Comparison of ENCODE assay signal across 30 mouse cellular contexts in genomic region chr12:41469096-41469801, GRCm38 (mm10). TPM values are rescaled to one million over a fixed set of nuclear protein-coding genes. Genes with fewer than 3 reads are reported as not detected.
A peak's percentile ranks its signal among the peaks of the same experiment; 100 is the strongest.
DNase-seq lines count a peak whose midpoint lies in the region; ATAC-seq and TF ChIP-seq lines count a peak whose summit lies in the region.
"Had no signal": no experiment of that assay in that cellular context is flagged by ENCODE, and none has a peak within 500 bp of the region (broad histone marks: within the 10 kb centered on the region; RNA-seq: fewer than 3 reads in every experiment).

No protein-coding gene starts in this region.

- no peaks in the 10 kb centered on the region for H3K36me3 ChIP-seq in lung, postnatal 0 days (ENCODE audit: insufficient read depth, low read length)
- H3K36me3 ChIP-seq in neural tube, embryonic 15.5 days, result no peaks in the 10 kb centered on the region
- H3K36me3 ChIP-seq in forebrain, embryonic 16.5 days (ENCODE audit: control insufficient read depth, insufficient read depth), result no peaks in the 10 kb centered on the region
- H3K36me3 ChIP-seq: embryonic facial prominence, embryonic 12.5 days; heart, embryonic 10.5 days; heart, embryonic 15.5 days; hindbrain, embryonic 12.5 days; limb, embryonic 10.5 days; limb, embryonic 15.5 days; liver, embryonic 13.5 days had no signal

- no peak for DNase-seq in frontal cortex, postnatal 14 days (ENCODE audit: low spot score in 2 of 2)
- DNase-seq in lung, postnatal 0 days (ENCODE audit: low spot score), result peak; percentile 67
- DNase-seq in lung, adult 18-20 months, result no peak
- no peak for DNase-seq in neural tube, embryonic 10.5 days (ENCODE audit: extremely low spot score, low spot score)
- no peak for DNase-seq in heart, adult 11 months
- DNase-seq: adrenal gland, postnatal 10 days; B cell, adult 2 months; cerebellum, adult 11 months; cerebellum, adult 9-11 months; embryo, embryonic 11 days; gastrocnemius, postnatal 14 days; kidney, adult 9 months; kidney, postnatal 10 days; layer of hippocampus, postnatal 36 days; liver, embryonic 13.5 days; right cerebral cortex, adult 18-20 months; spleen, adult 18-20 months; thymus, postnatal 14 days had no signal

- no peak overlapping the region for H3K9ac ChIP-seq in lung, postnatal 0 days (replicated peaks; ENCODE audit: low read depth)
- no peak overlapping the region for H3K9ac ChIP-seq in neural tube, embryonic 15.5 days (replicated peaks)
- no peak overlapping the region for H3K9ac ChIP-seq in forebrain, embryonic 16.5 days (replicated peaks; ENCODE audit: low read depth, low read length)
- H3K9ac ChIP-seq: embryonic facial prominence, embryonic 12.5 days; heart, embryonic 15.5 days; hindbrain, embryonic 12.5 days; limb, embryonic 15.5 days; liver, embryonic 13.5 days had no signal

- 37% methylated on average over 6 of the region's 6 CpGs for WGBS in lung, postnatal 0 days
- 53% methylated on average over 6 of the region's 6 CpGs for WGBS in neural tube, embryonic 15.5 days
- WGBS in forebrain, embryonic 16.5 days, result 19% methylated on average over 6 of the region's 6 CpGs

- no peak for TF ChIP-seq EP300 in lung, postnatal 0 days (IDR thresholded peaks at IDR 0.05)

- no peak for TF ChIP-seq CTCF in lung, postnatal 0 days (IDR thresholded peaks at IDR 0.05)

- no peaks in the 10 kb centered on the region for H3K9me3 ChIP-seq in lung, postnatal 0 days (ENCODE audit: low read length)
- no peaks in the 10 kb centered on the region for H3K9me3 ChIP-seq in neural tube, embryonic 15.5 days (replicated peaks)
- H3K9me3 ChIP-seq in forebrain, embryonic 16.5 days (ENCODE audit: control insufficient read depth, low read length), result no peaks in the 10 kb centered on the region
- H3K9me3 ChIP-seq: embryonic facial prominence, embryonic 12.5 days; heart, embryonic 10.5 days; heart, embryonic 15.5 days; hindbrain, embryonic 12.5 days; limb, embryonic 10.5 days; limb, embryonic 15.5 days; liver, embryonic 13.5 days; megakaryocyte, embryonic 14.5 days had no signal

- ATAC-seq in frontal cortex, adult (ENCODE audit: low TSS enrichment), result 0 out of 2 replicates have a peak, but pooled peaks have one; percentile 22
- ATAC-seq in lung, postnatal 0 days, result peak; percentile 74
- ATAC-seq in neural tube, embryonic 15.5 days (ENCODE audit: low FRiP score), result 0 out of 2 replicates have a peak, but pooled peaks have one; percentile 28
- peak; percentile 47 for ATAC-seq in forebrain, embryonic 16.5 days
- ATAC-seq: activated CD4-positive, CD25-positive, alpha-beta regulatory T cell, adult 4 months; intestine, embryonic 16.5 days had no signal

- H3K27me3 ChIP-seq in lung, postnatal 0 days (replicated peaks; ENCODE audit: insufficient read depth, low read length), result no peaks in the 10 kb centered on the region
- no peaks in the 10 kb centered on the region for H3K27me3 ChIP-seq in neural tube, embryonic 15.5 days (replicated peaks)
- no peaks in the 10 kb centered on the region for H3K27me3 ChIP-seq in forebrain, embryonic 16.5 days (replicated peaks; ENCODE audit: control insufficient read depth, insufficient read depth, low read length)
- H3K27me3 ChIP-seq: embryonic facial prominence, embryonic 12.5 days; heart, embryonic 15.5 days; hindbrain, embryonic 12.5 days; limb, embryonic 15.5 days; liver, embryonic 13.5 days; megakaryocyte, embryonic 14.5 days had no signal

- no peaks in the 10 kb centered on the region for H3K4me1 ChIP-seq in lung, postnatal 0 days (ENCODE audit: insufficient read depth, low read depth, low read length)
- peaks cover 6% of the 10 kb centered on the region; the same call in 1 of the 2 replicates for H3K4me1 ChIP-seq in neural tube, embryonic 15.5 days
- peaks cover 9% of the 10 kb centered on the region for H3K4me1 ChIP-seq in forebrain, embryonic 16.5 days (replicated peaks; ENCODE audit: control insufficient read depth, insufficient read depth, low read length)
- H3K4me1 ChIP-seq: embryonic facial prominence, embryonic 12.5 days; heart, embryonic 10.5 days; heart, embryonic 15.5 days; hindbrain, embryonic 12.5 days; limb, embryonic 10.5 days; limb, embryonic 15.5 days; liver, embryonic 13.5 days; megakaryocyte, embryonic 14.5 days had no signal

- no peak overlapping the region for H3K27ac ChIP-seq in lung, postnatal 0 days (ENCODE audit: low read length)
- no peak overlapping the region for H3K27ac ChIP-seq in neural tube, embryonic 15.5 days (replicated peaks)
- H3K27ac ChIP-seq in forebrain, embryonic 16.5 days (ENCODE audit: low read length), result no peak overlapping the region
- H3K27ac ChIP-seq: embryonic facial prominence, embryonic 12.5 days; heart, embryonic 10.5 days; heart, embryonic 15.5 days; hindbrain, embryonic 12.5 days; limb, embryonic 10.5 days; limb, embryonic 15.5 days; liver, embryonic 13.5 days had no signal

- no peak overlapping the region for H3K4me2 ChIP-seq in lung, postnatal 0 days (replicated peaks; ENCODE audit: low read depth, low read length)
- H3K4me2 ChIP-seq in neural tube, embryonic 15.5 days, result no peak overlapping the region
- no peak overlapping the region for H3K4me2 ChIP-seq in forebrain, embryonic 16.5 days (ENCODE audit: low read length)
- H3K4me2 ChIP-seq: embryonic facial prominence, embryonic 12.5 days; heart, embryonic 15.5 days; hindbrain, embryonic 12.5 days; limb, embryonic 15.5 days; liver, embryonic 13.5 days had no signal

- H3K4me3 ChIP-seq in lung, postnatal 0 days (ENCODE audit: low read depth, low read length), result no peak overlapping the region
- H3K4me3 ChIP-seq in neural tube, embryonic 15.5 days (replicated peaks), result no peak overlapping the region
- no peak overlapping the region for H3K4me3 ChIP-seq in forebrain, embryonic 16.5 days (replicated peaks; ENCODE audit: low read length)
- H3K4me3 ChIP-seq: embryonic facial prominence, embryonic 12.5 days; heart, embryonic 10.5 days; heart, embryonic 15.5 days; hindbrain, embryonic 12.5 days; limb, embryonic 10.5 days; limb, embryonic 15.5 days; liver, embryonic 13.5 days; megakaryocyte, embryonic 14.5 days had no signal

RNA-seq across cellular contexts. Expression of gene Lrrn3, which starts 17.0 kb away (rescaled TPM):
- 2.8 and 3.3 TPM in 2 replicates for polyA plus RNA-seq in lung, postnatal 0 days (2015; fragmentation: Nextera tagmentation; extraction: Ambion mirVana)
- polyA plus RNA-seq in neural tube, embryonic 15.5 days (2015; fragmentation: Nextera tagmentation; extraction: Ambion mirVana), result 71.7 and 82.9 TPM in 2 replicates
- polyA plus RNA-seq in forebrain, embryonic 16.5 days (2015; fragmentation: Nextera tagmentation; extraction: Ambion mirVana), result 87.2 and 88.1 TPM in 2 replicates

Comparison
In these comparisons a context has a peak if more than half of its experiments do, and no peak if none do; other contexts are left out.
1. ATAC-seq: peak in every context shown above with its lines; median percentile 74 in lung, postnatal 0 days; 47 in forebrain, embryonic 16.5 days; 28 in neural tube, embryonic 15.5 days; 22 in frontal cortex, adult.
2. RNA of gene Lrrn3, which starts 17.0 kb away (polyA plus RNA-seq): 87.2 to 88.1 TPM in forebrain, embryonic 16.5 days and 71.7 to 82.9 TPM in neural tube, embryonic 15.5 days; 2.8 to 3.3 TPM in lung, postnatal 0 days; every median in the first group is over 10 times any median in the second.